Mouse (Mus musculus) erythroblast, adult 5-6 weeks (primary cell): ENCODE results near the gene Ehd4. TPM values are rescaled to one million over a fixed set of nuclear protein-coding genes. Genes with fewer than 3 reads are reported as not detected.

Experiments
- ATAC-seq: replicated peaks from 2 replicates; pipeline ENCODE4 v1.8.0; 2016; ENCODE audit warnings: moderate number of reproducible peaks, mild to moderate bottlenecking, moderate TSS enrichment, inconsistent platforms; ENCODE audit not compliant: poor library complexity, low FRiP score, severe bottlenecking
- total RNA-seq, 2 experiments: library from RNA; stranded (forward) in 1 of 2; stranded (reverse) in 1 of 2; fragments of 150-400 nt in 1 of 2; fragments of 200-764, 138-1000 nt in 1 of 2; gene quantifications; 2 replicates each; pipeline versions ENCODE4 v1.2.3 to v1.2.4; 2015 to 2017; ENCODE audit warnings: low replicate concordance in 2 of 2

The Ehd4 gene
- total RNA-seq, 2 experiments from 2014 or later = 9.2 to 23.2 TPM

- no peak for ATAC-seq
Observed at GRCm38 (mm10) chr2:120113963-120114362, 40.4 kb downstream of the Ehd4 start.

DNA sequence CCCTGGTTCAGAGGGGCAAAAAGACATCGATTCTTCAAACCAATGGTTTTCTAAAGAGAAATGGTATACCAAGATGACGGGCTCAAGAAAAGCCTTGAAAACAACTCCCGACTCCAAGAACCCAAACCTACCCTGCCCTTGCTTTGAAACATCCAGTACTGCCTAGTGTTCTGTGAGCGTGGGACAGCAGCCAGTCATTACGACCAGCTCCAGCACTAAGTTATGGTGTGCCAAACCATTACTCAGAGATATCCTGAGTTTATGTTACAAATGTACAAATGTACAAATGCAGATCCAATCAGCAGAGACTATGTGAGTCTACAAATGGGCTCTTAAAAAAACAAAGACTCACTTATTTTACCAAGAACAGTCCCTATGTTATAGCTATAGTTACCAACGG lies 40.9 kb downstream of the Ehd4 start:
- ATAC-seq = no peak

DNA sequence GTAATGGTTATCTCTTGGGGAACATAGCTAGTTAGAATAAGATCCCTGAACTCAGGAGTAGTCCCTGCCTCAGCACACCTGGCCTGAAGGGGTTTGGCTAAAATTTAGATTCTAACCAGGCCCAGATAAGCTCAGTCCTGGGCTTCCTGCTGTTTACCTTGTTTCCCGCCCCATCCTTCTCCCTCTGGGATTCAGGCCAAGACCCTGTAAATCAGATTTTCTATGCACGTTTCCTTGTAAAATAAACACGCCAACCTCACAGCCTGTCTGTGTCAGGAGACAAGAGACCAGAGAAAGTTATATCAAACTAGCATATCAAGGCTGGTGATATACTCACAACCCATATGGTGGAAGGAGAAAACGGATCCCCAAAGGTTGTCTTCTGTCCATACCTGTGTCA lies 42.8 kb downstream of the Ehd4 start:
- no peak for ATAC-seq

DNA sequence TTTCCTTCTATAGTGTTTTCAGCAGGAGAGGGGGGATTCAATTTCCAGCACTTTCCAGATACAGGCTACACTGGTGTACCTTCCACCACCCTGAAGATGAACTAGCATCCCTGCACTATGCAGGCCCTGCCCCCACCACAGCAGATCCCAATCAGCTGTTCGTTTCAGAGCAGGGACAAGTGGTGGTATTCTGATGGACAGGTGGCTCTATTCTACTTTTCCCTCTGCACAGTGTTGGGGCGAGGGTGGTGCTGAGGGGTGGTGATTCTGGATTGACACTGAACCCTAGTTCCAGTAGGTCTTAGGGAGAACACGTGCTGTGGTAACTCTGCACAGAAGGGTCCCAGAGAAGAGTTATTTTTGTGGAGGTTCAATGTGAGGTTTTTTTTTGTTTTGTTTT lies 43.2 kb downstream of the Ehd4 start:
- ATAC-seq = no peak

DNA sequence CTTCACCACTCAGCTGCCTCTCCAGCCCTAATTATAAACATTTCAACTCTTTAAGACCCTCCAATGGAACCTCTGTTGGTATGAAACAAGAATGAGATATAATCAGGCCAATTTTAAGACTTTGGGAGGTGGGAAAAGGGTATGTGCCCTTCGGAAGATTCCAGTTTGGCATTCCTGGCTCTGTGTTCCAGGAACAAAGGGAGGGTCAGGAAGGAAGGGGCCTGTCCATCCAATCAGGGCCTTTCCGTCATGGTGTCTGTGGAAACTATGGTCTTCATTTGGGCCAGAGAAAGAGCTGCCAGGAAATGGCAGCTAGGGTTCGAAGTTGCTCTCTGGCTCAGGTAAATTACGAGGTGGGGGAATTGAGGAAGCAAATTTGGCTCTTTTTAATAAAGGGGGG lies 46.3 kb downstream of the Ehd4 start:
- no peak for ATAC-seq

GRCm38 (mm10) chr2:120107446-120107845 lies 47.0 kb downstream of the Ehd4 start:
- no peak for ATAC-seq

- ATAC-seq = no peak
Observed at GRCm38 (mm10) chr2:120106397-120106973, 47.9 kb downstream of the Ehd4 start.

DNA sequence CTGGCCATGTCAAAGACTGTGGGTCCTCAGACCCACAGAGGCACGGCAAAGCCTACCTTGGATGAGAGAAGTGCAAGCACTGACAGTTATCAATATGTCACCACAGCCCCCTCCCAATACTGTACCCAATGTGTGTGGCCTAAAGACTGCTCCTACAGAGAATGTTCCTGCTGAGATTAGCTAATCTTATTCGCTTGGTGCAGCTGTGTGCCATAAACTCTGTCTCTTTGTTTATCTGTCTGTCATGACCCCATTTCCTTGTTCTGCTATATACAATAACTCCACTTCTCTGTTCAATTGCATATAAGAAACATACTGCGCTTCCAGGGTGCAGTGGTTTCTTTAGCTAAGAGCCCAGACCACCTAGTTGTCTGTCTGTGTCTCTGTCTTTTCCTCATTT lies 48.5 kb downstream of the Ehd4 start:
- no peak for ATAC-seq

GRCm38 (mm10) chr2:120102881-120103280 lies 51.5 kb downstream of the Ehd4 start:
- ATAC-seq = no peak

DNA sequence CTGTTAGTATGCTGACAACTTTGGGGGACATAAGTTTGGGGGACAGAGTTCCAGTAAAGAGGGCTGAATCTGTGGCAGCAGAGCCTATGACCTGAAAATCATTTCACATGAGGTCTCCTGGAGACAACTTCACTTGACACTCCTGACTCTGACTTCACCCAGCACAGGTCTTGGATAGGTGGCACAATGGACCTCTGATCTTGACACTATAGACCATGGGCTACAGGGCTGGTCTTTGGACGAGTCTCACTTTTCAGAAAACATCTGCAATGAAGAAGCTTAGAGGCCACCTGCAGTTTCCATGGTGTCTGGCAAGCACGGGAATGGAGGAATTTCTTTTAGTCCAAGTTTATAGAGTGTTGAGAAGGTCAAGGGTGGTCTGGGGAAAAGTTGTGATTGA lies 52.0 kb downstream of the Ehd4 start:
- ATAC-seq = no peak

DNA sequence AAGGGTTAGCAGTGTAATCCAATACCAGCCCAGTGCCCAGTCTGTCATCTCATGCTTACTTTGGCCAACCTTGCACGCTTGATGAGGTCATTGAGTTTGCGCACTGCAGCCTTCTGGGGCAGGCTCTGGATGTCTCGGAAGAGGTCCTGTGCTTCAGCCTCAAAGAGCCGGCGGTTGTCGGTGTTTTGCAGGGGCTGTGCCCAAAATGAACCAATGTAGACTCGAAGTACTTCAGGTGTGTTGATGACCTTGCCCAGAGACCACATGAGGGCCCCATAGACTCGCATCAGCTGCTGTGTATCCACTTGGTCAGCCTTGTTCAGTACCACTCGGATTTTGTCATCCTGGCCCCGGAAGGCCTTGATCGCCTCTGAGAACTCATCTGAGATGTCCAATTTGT lies 52.4 kb downstream of the Ehd4 start:
- ATAC-seq = no peak

DNA sequence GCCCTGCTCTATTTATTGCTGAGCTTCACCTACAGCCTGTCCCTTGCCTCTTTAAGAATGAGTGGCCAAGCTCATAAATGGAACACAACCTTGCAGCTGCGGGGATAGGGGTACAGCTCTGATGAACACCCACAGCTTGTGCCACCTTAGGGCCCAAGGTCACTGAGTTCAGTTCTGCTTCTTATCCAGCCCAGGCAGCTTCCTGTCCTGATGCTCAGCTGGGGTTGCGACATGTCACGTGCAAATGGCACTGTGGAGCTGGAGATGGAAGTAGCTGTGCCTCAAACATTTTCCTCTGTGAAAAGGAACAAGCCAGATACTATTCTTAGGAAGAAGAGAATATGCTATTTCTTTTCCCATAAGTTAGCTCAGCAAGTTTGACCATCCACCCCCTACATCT lies 54.5 kb downstream of the Ehd4 start:
- ATAC-seq = no peak

GRCm38 (mm10) chr2:120099263-120099662 lies 55.1 kb downstream of the Ehd4 start:
- no peak for ATAC-seq

GRCm38 (mm10) chr2:120098781-120099202 lies 55.6 kb downstream of the Ehd4 start:
- ATAC-seq = no peak

DNA sequence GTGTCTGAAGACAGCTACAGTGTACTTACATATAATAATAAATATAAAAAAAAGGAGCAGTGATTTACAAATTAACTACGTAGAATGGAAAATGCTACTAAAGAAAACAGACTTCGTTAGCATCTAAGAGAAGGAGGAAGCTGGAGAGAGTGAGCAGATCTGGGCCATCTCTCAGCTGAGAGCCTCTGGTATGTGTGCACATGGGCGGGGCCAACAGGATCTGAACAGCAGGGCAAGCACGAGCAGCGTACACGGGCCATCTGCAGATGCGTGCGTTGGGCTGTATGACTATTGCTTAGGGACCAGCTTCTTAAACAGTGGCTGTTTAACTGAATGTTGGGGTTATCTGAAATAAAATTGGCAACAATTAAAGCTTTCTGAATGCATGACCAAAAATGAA lies 56.5 kb downstream of the Ehd4 start:
- ATAC-seq = no peak

DNA sequence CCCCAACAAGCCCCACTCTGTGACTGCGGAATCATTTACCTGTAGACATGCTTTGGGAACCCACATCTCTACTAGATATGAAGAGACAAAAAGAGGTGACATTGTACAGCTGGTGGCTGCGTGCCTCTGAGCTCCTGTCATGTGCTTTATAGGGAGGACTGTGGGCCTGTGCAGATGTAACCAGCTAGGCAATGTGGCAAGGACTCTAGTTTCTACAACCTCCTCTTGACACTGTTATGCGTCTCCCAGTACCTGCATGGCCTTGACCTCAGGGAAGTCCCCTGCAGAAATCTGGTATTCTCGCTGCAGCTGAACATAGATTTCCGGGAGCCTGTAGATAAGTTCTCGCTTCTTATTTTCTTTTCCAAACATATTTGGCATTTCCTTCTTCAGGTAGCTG lies 57.7 kb downstream of the Ehd4 start:
- ATAC-seq = no peak

GRCm38 (mm10) chr2:120096191-120096590 lies 58.2 kb downstream of the Ehd4 start:
- no peak for ATAC-seq

DNA sequence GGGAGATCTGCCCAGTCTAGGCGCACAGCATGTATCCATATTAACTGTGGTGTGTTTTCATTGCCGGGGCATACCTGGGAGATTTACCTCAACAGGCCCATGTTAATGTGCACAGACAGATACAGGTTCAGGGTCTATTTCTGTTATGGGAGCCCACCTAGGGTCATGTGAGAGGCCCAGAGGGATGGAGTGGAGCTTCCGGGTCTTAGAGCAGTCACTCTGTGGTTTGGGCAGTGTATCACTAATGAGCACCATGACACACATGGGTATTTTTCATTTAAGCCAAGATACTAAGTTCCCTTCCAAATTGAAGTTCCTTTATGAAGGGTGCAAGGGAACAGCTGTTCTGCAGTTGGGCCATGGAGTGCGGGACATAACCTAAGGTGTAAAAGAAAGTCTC lies 59.2 kb downstream of the Ehd4 start:
- ATAC-seq = no peak

DNA sequence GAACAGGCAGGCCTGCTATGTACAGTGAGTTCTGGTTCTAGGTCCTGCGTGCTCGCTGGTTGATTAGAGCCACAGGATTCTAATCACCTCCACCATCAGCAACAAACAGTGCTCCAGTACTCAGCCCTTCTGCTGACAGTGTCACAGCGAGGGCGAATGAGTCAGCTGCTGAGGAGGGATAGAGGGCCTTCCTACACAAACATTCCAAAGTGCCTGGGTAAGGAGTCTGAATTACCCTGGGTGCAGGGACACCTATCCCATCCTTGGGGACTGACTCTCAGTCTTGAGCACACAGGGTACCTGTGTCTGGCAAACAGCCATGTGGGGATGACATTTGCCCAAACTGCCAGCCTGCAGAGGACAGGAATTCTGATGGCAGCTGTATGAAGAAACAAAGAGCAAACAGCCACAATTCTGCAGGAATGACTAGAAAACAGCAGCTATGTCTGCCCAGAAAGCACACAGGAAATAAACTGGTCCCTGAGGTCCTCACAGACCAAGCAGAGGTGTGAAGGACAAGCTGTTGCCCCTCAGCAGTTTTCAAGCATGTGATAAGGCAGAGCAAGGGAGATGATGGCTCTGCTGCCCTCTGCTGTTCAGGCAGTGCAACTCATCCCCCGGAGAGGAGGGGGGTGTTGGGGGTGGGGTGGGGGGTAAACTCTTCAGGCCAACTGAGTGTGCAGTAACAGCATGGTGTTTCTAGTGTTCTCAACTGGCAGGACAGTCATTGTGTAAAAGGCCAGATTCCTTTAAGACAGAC lies 60.6 kb downstream of the Ehd4 start:
- no peak for ATAC-seq

DNA sequence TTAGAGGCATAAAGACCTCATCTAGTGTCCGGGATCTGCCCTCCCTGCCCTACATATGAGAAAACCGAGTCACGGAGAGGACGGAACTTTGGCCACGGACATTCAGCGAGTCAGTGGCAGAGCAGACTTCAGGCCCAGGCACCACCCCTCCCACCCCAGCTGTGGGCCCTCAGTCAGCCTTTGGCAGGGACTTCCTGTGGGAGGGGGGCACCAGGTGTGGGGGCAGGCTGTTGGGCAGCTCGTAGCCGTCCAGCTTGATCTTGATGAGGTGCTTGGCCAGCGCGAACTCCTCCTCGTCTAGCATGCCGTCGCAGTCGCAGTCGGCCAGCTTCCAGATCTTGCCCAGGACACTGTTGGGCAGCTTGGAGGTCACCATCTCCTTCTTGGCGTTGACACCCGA lies 63.4 kb downstream of the Ehd4 start:
- no peak for ATAC-seq

GRCm38 (mm10) chr2:120087897-120088296 lies 66.5 kb downstream of the Ehd4 start:
- ATAC-seq = no peak

DNA sequence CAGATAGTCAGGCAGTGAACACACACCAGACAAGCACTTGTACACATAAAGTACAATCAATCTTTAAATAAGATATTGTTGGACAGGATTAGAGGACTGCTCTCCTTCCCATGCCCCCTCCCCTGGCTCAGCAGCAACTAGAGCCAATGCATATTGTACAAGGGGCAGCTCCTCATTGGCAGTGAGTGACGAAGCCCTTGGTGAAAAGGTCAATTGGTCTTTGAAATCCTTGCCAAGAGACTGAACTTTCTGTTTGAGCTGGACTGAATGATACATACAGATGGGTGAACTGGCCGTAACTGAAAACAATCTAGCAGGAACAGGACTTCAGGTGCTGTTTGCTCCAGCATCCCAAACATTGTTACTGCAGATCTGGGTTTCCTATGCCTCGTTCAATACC lies 67.0 kb downstream of the Ehd4 start:
- no peak for ATAC-seq
